Mouse (Mus musculus): ENCODE data around the gene Myom1. TPM values are rescaled to one million over a fixed set of nuclear protein-coding genes. Genes with fewer than 3 reads are reported as not detected.

Myom1 gene
- polyA plus RNA-seq, 2 experiments, result 29.6 to 33.2 TPM

DNA sequence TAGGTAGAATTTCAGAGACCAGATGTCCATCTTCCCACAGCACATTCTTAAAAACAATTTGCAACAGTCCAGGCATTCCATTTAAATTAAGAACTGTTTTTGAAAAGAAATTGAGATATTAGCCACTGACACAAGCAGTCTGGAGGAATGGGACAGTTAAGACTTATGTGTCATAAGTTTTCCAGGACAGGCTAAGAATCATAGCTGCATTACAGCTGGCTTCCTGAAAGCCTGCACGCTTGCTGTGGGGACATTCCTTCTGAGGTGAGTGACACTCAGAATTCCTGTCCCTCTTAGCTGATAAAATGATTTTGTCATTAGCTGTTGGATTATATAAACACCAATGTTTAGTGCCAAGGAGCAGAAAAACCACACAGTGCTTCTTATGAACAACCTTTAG is 167.2 kb downstream of the Myom1 start:
- DNase-seq (ENCODE audit: low spot score) (no peak), ATAC-seq (ENCODE audit: low FRiP score, low read depth) (no peak)
- Histone ChIP-seq H3K27me3 (ENCODE audit: control insufficient read depth, insufficient read depth, low read length) (no peaks in the 10 kb centered on the region), H3K4me3 (replicated peaks; ENCODE audit: low read length) (no peak overlapping the region), H3K27ac (replicated peaks; ENCODE audit: low read depth, low read length) (no peak overlapping the region), H3K4me1 (ENCODE audit: control insufficient read depth, insufficient read depth, low read length) (no peaks in the 10 kb centered on the region), H3K9ac (ENCODE audit: low read depth, low read length, severe bottlenecking) (no peak overlapping the region), H3K4me2 (replicated peaks; ENCODE audit: low read depth, low read length, severe bottlenecking) (no peak overlapping the region), H3K9me3 (ENCODE audit: control insufficient read depth, low read length) (no peaks in the 10 kb centered on the region), H3K36me3 (ENCODE audit: control insufficient read depth, insufficient read depth, low read length) (no peaks in the 10 kb centered on the region)
- no peak for TF ChIP-seq POLR2A (IDR thresholded peaks at IDR 0.05; ENCODE audit: borderline replicate concordance, extremely low read depth, insufficient read depth, insufficient read length)
- 77% methylated on average over 1 of the region's 1 CpGs for whole genome bisulfite sequencing

GRCm38 (mm10) chr17:71171161-71171560 is 168.7 kb downstream of the Myom1 start:
- H3K36me3 ChIP-seq (ENCODE audit: control insufficient read depth, insufficient read depth, low read length), result no peaks in the 10 kb centered on the region
- no peaks in the 10 kb centered on the region for H3K9me3 ChIP-seq (ENCODE audit: control insufficient read depth, low read length)
- no peak overlapping the region for H3K9ac ChIP-seq (ENCODE audit: low read depth, low read length, severe bottlenecking)
- H3K4me2 ChIP-seq (replicated peaks; ENCODE audit: low read depth, low read length, severe bottlenecking), result no peak overlapping the region
- H3K4me1 ChIP-seq (ENCODE audit: control insufficient read depth, insufficient read depth, low read length), result no peaks in the 10 kb centered on the region
- ATAC-seq (ENCODE audit: low FRiP score, low read depth) (no peak), DNase-seq (ENCODE audit: low spot score) (no peak)
- H3K27me3 ChIP-seq (ENCODE audit: control insufficient read depth, insufficient read depth, low read length), result no peaks in the 10 kb centered on the region
- 94% methylated on average over 4 of the region's 4 CpGs for WGBS
- H3K4me3 ChIP-seq (replicated peaks; ENCODE audit: low read length), result no peak overlapping the region
- no peak overlapping the region for H3K27ac ChIP-seq (replicated peaks; ENCODE audit: low read depth, low read length)
- no peak for TF ChIP-seq POLR2A (IDR thresholded peaks at IDR 0.05; ENCODE audit: borderline replicate concordance, extremely low read depth, insufficient read depth, insufficient read length)

Other genes with a start within 250 kb of the Myom1 start
- gene Tgif1, start 149.1 kb upstream of the Myom1 start, polyA plus RNA-seq (2012; rRNA removed), result 64.8 and 76.2 TPM in 2 replicates
- gene Tgif1, start 149.1 kb upstream of the Myom1 start, polyA plus RNA-seq (2014; fragmentation: Nextera tagmentation; extraction: Ambion mirVana), result 52.7 and 64.6 TPM in 2 replicates
- gene Myl12a, start 245 bp downstream of the Myom1 start, polyA plus RNA-seq (2012; rRNA removed), result 361 and 386 TPM in 2 replicates
- 718 and 721 TPM in 2 replicates for gene Myl12a, start 245 bp downstream of the Myom1 start, polyA plus RNA-seq (2014; fragmentation: Nextera tagmentation; extraction: Ambion mirVana)
- gene Lpin2, start 179.9 kb downstream of the Myom1 start, polyA plus RNA-seq (2012; rRNA removed), result 31.4 and 31.5 TPM in 2 replicates
- 36.1 and 40.8 TPM in 2 replicates for gene Lpin2, start 179.9 kb downstream of the Myom1 start, polyA plus RNA-seq (2014; fragmentation: Nextera tagmentation; extraction: Ambion mirVana)

Measured in limb, embryonic 14.5 days (tissue).